Mouse (Mus musculus) neural tube, embryonic 13.5 days (tissue): ENCODE measurements at regions not wholly inside any gene's neighbourhood (a gene's known extent, or its start where the extent isn't known, plus 50 kb on each side); places are given as distances from the start of the nearest gene placed in this dataset.

Experiments
- ATAC-seq: fragments of 200-750 bp; cut with Nextera tagmentation; 2 replicates; pipeline ENCODE4 v1.8.0; 2017; ENCODE audit warnings: low read depth, mild to moderate bottlenecking, moderate TSS enrichment, moderate library complexity
- H3K27ac ChIP-seq: fragments of 300-500 bp; sonication (generic); replicated peaks from 2 replicates; pipeline ENCODE4 v1.5.1; 2015; ENCODE audit warnings: moderate library complexity, mild to moderate bottlenecking, inconsistent platforms
- H3K27me3 ChIP-seq: fragments of 300-500 bp; sonication (generic); 2 replicates; pipeline ENCODE4 v1.6.1; 2015; ENCODE audit warnings: mild to moderate bottlenecking, inconsistent platforms
- H3K36me3 ChIP-seq: fragments of 300-500 bp; sonication (generic); 2 replicates; pipeline ENCODE4 v1.6.1; 2015; ENCODE audit warnings: mild to moderate bottlenecking, inconsistent platforms
- H3K4me1 ChIP-seq: fragments of 300-500 bp; sonication (generic); replicated peaks from 2 replicates; pipeline ENCODE4 v1.6.1; 2015; ENCODE audit warnings: inconsistent platforms
- H3K4me2 ChIP-seq: fragments of 300-500 bp; sonication (generic); 2 replicates; pipeline ENCODE4 v1.6.1; 2015; ENCODE audit warnings: inconsistent platforms, mild to moderate bottlenecking, moderate library complexity
- H3K4me3 ChIP-seq: fragments of 300-500 bp; sonication (generic); 2 replicates; pipeline ENCODE4 v1.5.1; 2015; ENCODE audit warnings: mild to moderate bottlenecking, inconsistent platforms
- H3K9ac ChIP-seq: fragments of 300-500 bp; sonication (generic); 2 replicates; pipeline ENCODE4 v1.6.1; 2015; ENCODE audit warnings: moderate library complexity, mild to moderate bottlenecking, inconsistent platforms
- H3K9me3 ChIP-seq: fragments of 300-500 bp; sonication (generic); 2 replicates; pipeline ENCODE4 v1.6.1; 2016; ENCODE audit warnings: inconsistent platforms
- WGBS: fragments of 180-500 bp; shearing (Covaris S2); methylation state at CpG from one replicate; pipeline ENCODE4 v1.1.7; 2015; 5-methylcytosine and 5-hydroxymethylcytosine counted together

DNA sequence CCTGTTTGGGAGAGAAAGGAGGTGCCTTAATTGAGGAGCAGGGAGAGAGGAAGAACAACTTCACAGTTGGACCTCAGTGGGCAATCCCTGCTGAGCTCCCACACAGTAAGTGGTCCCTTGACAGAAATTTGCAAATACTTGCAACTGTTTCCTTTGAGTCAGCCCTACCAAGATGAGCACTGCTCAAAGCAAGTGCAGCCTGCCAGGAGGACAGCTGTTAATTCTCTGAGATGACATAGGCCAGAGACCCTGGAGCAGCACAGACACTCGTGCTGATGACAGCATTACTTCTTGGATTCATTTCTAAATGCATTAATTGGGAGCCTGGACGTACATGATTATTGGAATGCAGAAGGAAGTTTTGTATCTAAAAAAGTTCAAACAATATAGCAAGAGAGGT is 215.1 kb upstream of the Tas2r119 start:
- Histone ChIP-seq H3K4me2 (no peak overlapping the region), H3K9ac (no peak overlapping the region), H3K27ac (no peak overlapping the region), H3K4me3 (no peak overlapping the region), H3K36me3 (no peaks in the 10 kb centered on the region), H3K9me3 (no peaks in the 10 kb centered on the region), H3K27me3 (no peaks in the 10 kb centered on the region), H3K4me1 (no peaks in the 10 kb centered on the region)
- ATAC-seq = no peak
- WGBS = 55% methylated on average over 2 of the region's 2 CpGs

DNA sequence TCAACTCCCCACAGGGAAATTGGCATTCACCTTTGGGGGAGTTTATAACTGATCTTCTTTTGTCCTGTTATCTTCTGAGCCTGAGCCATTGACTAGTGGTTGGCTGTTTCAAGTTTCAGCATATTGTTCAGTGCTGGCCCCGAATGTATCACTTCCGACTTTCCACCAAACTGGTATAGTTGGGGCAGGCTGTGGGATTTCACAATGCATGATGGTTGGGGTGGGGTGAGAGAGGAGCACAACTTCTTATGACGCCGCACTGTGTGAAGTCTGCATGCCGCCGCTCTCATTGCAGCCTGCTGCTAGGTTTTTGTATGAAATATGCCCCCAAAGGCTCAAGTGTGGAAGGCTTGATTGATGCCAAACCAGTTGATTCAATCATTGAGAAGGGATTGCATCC is 212.2 kb upstream of the Tas2r119 start:
- H3K9me3 ChIP-seq = no peaks in the 10 kb centered on the region
- H3K4me3 ChIP-seq = no peak overlapping the region
- H3K27me3 ChIP-seq = no peaks in the 10 kb centered on the region
- ATAC-seq = no peak
- no peaks in the 10 kb centered on the region for H3K4me1 ChIP-seq
- H3K9ac ChIP-seq = no peak overlapping the region
- no peaks in the 10 kb centered on the region for H3K36me3 ChIP-seq
- 94% methylated on average over 6 of the region's 6 CpGs for WGBS
- no peak overlapping the region for H3K27ac ChIP-seq
- no peak overlapping the region for H3K4me2 ChIP-seq

DNA sequence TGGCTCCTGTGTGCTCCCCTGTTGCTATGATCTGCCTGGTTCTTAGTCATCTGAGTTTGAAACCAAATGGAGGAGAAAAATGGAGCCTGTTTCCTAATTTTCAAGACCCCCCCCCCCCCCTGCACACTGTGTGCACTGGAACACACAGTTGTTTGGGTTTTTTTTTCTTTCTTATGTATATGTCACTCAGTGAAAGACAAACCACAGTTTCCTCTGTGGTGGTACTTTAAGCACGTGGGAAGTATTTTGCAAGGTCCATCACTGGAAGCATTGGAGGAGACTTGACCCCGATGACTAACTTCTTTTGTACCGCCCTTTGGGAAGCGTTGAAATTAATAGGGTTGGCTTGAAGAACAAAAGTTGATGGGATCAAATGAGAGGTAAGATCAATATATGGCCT is 211.5 kb upstream of the Tas2r119 start:
- no peaks in the 10 kb centered on the region for H3K27me3 ChIP-seq
- H3K4me1 ChIP-seq = no peaks in the 10 kb centered on the region
- H3K4me3 ChIP-seq = no peak overlapping the region
- no peaks in the 10 kb centered on the region for H3K36me3 ChIP-seq
- no peak overlapping the region for H3K27ac ChIP-seq
- no peaks in the 10 kb centered on the region for H3K9me3 ChIP-seq
- 91% methylated on average over 4 of the region's 4 CpGs for WGBS
- no peak overlapping the region for H3K4me2 ChIP-seq
- ATAC-seq = no peak
- H3K9ac ChIP-seq = no peak overlapping the region

DNA sequence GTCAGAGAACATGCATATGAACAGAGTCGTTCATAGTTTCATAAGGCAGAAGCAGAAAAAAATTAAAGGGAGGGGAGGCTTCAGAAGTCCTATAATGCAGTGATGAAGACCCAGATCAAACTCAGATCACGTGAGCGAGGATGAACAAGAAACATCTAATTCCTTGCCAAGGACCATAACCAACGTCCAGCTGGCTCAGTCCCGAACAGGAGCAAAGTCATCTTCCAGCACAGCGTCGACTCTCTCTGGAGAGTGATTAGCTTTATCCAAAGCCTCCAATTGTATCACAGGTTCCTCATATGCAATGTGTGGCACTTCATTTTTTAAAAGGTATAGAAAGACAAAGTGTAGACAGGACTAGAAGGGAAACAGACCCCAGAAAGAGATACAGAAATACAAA is 204.2 kb upstream of the Tas2r119 start:
- H3K36me3 ChIP-seq = no peaks in the 10 kb centered on the region
- no peak for ATAC-seq
- H3K9ac ChIP-seq = no peak overlapping the region
- no peaks in the 10 kb centered on the region for H3K27me3 ChIP-seq
- no peaks in the 10 kb centered on the region for H3K4me1 ChIP-seq
- no peaks in the 10 kb centered on the region for H3K9me3 ChIP-seq
- 90% methylated on average over 7 of the region's 7 CpGs for WGBS
- no peak overlapping the region for H3K27ac ChIP-seq
- H3K4me2 ChIP-seq = no peak overlapping the region
- H3K4me3 ChIP-seq = no peak overlapping the region

DNA sequence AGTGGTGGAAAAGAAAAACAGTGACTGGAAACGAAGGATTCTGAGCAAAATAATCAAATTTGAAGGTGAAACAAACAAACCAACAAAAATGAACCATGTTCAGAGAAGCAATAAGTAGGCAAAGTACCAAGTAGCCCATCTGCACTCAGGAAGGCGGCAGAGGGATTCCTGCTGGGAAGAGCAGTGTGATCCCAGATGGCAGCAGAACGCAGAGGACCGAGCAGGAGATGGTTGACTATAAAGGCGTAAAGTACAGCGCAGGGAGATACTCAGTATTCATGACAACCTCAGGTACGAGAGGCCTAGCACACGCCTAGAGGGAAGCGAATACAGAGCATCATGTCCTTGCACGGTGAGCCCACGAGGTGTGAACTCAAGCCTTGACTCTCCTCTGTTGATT is 203.2 kb upstream of the Tas2r119 start:
- Histone ChIP-seq H3K27me3 (no peaks in the 10 kb centered on the region), H3K9me3 (no peaks in the 10 kb centered on the region), H3K9ac (no peak overlapping the region), H3K4me2 (no peak overlapping the region), H3K36me3 (no peaks in the 10 kb centered on the region), H3K27ac (no peak overlapping the region), H3K4me1 (no peaks in the 10 kb centered on the region), H3K4me3 (no peak overlapping the region)
- 80% methylated on average over 11 of the region's 11 CpGs for WGBS
- no peak for ATAC-seq

DNA sequence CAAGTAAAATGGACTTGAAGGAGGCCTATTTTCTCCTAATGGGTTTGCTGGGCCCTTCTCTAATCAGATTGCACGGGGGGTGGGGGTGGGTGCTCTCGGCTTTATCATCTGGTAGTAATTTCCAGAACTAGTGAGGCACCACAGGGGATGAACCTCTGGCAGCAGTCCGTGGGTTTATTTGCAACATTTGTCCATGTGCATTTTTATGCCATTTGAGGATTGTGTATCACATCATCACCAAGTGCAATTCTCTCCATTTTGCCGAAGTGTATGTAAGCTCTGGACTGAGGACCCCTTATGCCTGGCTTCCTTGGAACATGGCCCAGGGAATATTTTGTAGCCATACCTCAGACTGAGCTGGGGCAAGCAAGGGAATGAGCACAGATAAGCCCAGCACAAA is 200.6 kb upstream of the Tas2r119 start:
- 0 out of 2 replicates have a peak, but pooled peaks cover 4% of the 10 kb centered on the region for H3K4me1 ChIP-seq
- no peak overlapping the region for H3K27ac ChIP-seq
- no peak for ATAC-seq
- H3K9ac ChIP-seq = no peak overlapping the region
- H3K9me3 ChIP-seq = no peaks in the 10 kb centered on the region
- no peaks in the 10 kb centered on the region for H3K36me3 ChIP-seq
- WGBS = 52% methylated on average over 4 of the region's 4 CpGs
- H3K4me2 ChIP-seq = no peak overlapping the region
- no peaks in the 10 kb centered on the region for H3K27me3 ChIP-seq
- H3K4me3 ChIP-seq = no peak overlapping the region

DNA sequence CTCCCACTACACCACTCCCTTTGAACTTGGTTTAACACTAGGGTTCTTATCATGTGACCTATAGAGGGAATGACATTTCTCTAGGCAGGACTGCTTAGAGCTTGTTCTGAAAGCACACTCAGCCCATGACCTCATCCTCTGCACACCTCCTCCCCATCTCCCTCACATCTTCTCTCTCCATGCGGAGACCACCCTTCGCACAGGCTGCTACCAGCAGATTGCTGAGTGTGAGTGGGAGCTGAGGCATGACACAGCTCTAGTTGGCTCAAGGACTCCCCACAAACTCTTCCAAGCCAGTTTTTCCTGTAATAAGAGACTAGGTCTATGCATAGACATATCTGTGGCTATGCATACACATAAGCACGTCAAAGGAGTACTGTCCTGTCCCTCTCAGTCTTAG is 199.5 kb upstream of the Tas2r119 start:
- Histone ChIP-seq H3K27ac (no peak overlapping the region), H3K4me2 (no peak overlapping the region), H3K4me3 (no peak overlapping the region), H3K4me1 (0 out of 2 replicates have a peak, but pooled peaks cover 4% of the 10 kb centered on the region), H3K9ac (no peak overlapping the region), H3K36me3 (no peaks in the 10 kb centered on the region), H3K27me3 (no peaks in the 10 kb centered on the region), H3K9me3 (no peaks in the 10 kb centered on the region)
- WGBS = 93% methylated on average over 3 of the region's 3 CpGs
- no peak for ATAC-seq

DNA sequence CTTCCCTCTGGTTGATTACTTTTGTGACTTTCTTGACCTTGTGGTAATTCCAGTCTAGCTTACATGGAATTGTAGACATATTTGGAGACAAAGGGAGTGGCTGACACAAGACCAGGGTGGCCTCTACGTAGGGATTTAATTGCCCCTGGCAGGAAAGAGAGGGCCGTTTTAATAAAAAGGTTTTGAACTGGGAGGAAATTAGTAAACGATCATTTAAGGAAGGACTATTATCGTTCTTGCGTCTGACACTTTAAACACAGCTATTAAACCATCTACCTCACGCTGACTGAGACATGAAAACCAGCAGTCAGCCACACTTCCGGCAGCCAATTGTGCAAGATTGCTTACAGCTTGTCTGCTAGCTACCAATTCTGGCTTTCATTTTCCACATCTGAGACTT is 197.1 kb upstream of the Tas2r119 start:
- WGBS = 14% methylated on average over 7 of the region's 7 CpGs
- Histone ChIP-seq H3K36me3 (no peaks in the 10 kb centered on the region), H3K27me3 (no peaks in the 10 kb centered on the region), H3K9ac (no peak overlapping the region), H3K27ac (no peak overlapping the region), H3K4me3 (no peak overlapping the region), H3K9me3 (no peaks in the 10 kb centered on the region), H3K4me1 (0 out of 2 replicates have a peak, but pooled peaks cover 4% of the 10 kb centered on the region), H3K4me2 (no peak overlapping the region)
- no peak for ATAC-seq

DNA sequence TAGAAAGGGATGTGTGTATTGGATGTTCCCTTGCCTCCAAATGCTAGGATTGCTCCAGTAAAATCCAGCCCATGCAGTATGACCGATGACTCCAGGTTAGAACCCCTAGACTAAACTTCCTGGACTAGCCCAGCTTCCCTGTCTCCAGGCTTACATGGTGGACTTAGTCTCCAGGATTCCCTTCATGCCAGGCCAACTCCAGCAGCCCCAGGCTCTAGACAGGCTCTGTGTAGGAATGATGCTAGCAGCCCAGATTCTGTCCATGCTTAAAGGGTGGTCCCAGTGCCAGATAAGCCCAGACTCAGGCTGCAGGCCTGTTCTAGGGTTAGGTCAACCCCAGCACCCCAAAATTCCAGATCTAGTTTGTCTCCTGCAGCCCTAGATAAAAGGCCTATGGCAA is 196.3 kb upstream of the Tas2r119 start:
- Histone ChIP-seq H3K4me3 (no peak overlapping the region), H3K27ac (no peak overlapping the region), H3K9ac (no peak overlapping the region), H3K4me1 (0 out of 2 replicates have a peak, but pooled peaks cover 4% of the 10 kb centered on the region), H3K4me2 (no peak overlapping the region), H3K36me3 (no peaks in the 10 kb centered on the region), H3K9me3 (no peaks in the 10 kb centered on the region), H3K27me3 (no peaks in the 10 kb centered on the region)
- WGBS = 85% methylated on average over 1 of the region's 1 CpGs
- no peak for ATAC-seq

DNA sequence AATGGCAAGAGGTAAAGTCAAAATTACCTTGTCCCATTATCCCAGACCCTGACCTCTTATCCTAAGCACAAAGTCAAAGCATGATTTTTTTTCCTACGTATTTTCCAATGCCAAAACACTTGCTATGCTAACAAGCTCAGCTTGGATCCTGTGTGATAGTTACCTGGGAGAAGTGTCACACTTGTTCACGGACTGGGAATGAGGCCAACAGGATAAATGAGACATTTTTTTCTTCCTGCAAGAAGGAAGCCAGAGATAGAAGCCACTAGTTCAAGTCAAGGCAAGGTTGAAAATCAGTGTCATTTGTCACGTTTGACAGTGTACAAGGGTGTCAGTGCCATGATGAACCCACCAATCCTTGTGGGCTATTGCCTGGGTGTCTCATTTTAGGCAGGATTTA is 189.8 kb upstream of the Tas2r119 start:
- Histone ChIP-seq H3K4me1 (peaks cover 17% of the 10 kb centered on the region), H3K9me3 (no peaks in the 10 kb centered on the region), H3K4me3 (no peak overlapping the region), H3K4me2 (no peak overlapping the region), H3K9ac (no peak overlapping the region), H3K27me3 (no peaks in the 10 kb centered on the region), H3K27ac (no peak overlapping the region), H3K36me3 (no peaks in the 10 kb centered on the region)
- 76% methylated on average over 3 of the region's 3 CpGs for WGBS
- ATAC-seq = no peak

DNA sequence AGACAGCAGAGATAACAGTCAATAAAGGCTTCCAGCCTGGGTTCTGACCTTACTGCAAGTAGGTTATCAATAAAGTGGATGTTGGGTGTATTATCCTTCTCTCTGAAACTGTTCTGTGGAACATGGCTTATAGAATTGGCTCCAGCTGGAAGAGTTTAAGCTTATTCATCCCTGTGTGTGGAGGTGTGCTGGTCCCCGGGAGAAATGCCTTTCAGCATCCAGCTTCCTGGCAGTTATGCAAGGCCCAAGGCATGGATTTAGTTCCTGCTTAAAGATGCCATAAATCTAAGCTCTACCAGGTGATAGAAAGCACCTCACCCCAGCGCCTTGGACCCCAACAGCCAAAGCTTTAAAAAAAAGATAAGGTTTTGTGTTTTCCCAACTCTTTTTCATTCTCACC is 188.0 kb upstream of the Tas2r119 start:
- ATAC-seq = no peak
- Histone ChIP-seq H3K4me1 (peaks cover 17% of the 10 kb centered on the region), H3K27ac (peak overlapping the region; percentile 50), H3K4me3 (no peak overlapping the region), H3K9me3 (no peaks in the 10 kb centered on the region), H3K36me3 (no peaks in the 10 kb centered on the region), H3K9ac (no peak overlapping the region), H3K4me2 (no peak overlapping the region), H3K27me3 (no peaks in the 10 kb centered on the region)
- WGBS = 72% methylated on average over 2 of the region's 2 CpGs

DNA sequence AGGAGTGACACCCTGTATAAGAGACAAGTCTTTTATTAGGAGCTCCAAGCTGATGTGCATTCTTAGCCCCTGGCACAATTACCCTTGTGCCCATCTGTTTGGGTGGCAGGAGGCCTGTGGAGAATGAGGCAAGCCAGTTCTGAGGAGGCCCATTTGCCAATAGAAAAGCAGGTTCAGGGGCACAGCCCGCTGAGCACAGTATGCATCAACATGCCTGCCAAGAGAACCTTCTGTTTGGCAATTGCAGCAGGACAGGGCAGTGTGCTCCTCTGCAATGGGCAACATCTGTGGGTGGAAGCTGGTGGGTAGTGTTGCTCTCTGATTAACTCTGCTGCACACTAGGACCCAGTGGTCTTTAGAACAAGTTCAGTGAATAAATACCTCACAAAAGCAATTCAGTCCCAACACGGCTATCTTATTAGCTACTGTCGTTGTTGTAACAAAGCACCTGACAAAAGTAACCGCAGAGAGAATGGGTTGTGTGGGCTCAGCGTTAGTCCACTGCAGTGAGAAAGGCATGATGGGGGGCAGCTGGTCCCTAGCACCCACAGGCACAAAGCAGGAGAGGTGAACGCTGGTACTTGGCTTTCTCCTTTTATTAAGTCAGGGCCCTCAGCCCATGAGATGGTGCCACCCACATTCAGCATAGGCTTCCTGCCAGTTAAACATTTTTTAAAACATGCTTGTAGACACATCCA is 187.3 kb upstream of the Tas2r119 start:
- H3K4me1 ChIP-seq = peaks cover 17% of the 10 kb centered on the region
- ATAC-seq = peak; percentile 94
- H3K9me3 ChIP-seq = no peaks in the 10 kb centered on the region
- H3K4me3 ChIP-seq = no peak overlapping the region
- no peak overlapping the region for H3K4me2 ChIP-seq
- WGBS = 59% methylated on average over 6 of the region's 6 CpGs
- H3K36me3 ChIP-seq = no peaks in the 10 kb centered on the region
- H3K27ac ChIP-seq = 0 out of 2 replicates have a peak overlapping the region, but pooled peaks have one; percentile 50
- no peaks in the 10 kb centered on the region for H3K27me3 ChIP-seq
- no peak overlapping the region for H3K9ac ChIP-seq

DNA sequence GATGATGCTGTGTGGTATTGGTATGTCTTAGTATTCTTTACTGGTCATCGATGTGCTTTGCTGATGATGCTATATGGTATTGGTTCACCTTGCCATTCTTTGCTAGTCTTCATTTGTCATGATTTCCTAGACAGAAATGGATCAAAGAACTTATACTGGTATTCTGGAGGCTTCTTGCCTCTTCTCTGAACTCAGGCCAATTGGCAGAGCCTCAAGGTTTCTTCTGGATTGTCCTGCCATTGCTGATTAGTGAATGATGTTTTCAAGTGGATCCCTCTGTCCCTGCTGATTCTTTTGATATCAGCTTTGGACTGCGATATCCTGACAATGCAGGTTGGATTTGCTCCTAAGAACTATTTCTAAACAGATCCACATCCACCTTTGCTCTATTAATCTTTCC is 179.1 kb upstream of the Tas2r119 start:
- 94% methylated on average over 2 of the region's 2 CpGs for WGBS
- no peak for ATAC-seq
- H3K9ac ChIP-seq = no peak overlapping the region

More for the DNA sequence above, 179.1 kb upstream of the Tas2r119 start:
- H3K27me3 ChIP-seq = no peaks in the 10 kb centered on the region
- H3K9me3 ChIP-seq = no peaks in the 10 kb centered on the region
- peaks cover 9% of the 10 kb centered on the region for H3K4me1 ChIP-seq
- no peak overlapping the region for H3K27ac ChIP-seq
- H3K36me3 ChIP-seq = no peaks in the 10 kb centered on the region
- H3K4me2 ChIP-seq = no peak overlapping the region
- no peak overlapping the region for H3K4me3 ChIP-seq
